Mouse (Mus musculus): Measurements from ENCODE around the gene Tmem238.
A peak's percentile ranks its signal among the peaks of the same experiment; 100 is the strongest.

DNA sequence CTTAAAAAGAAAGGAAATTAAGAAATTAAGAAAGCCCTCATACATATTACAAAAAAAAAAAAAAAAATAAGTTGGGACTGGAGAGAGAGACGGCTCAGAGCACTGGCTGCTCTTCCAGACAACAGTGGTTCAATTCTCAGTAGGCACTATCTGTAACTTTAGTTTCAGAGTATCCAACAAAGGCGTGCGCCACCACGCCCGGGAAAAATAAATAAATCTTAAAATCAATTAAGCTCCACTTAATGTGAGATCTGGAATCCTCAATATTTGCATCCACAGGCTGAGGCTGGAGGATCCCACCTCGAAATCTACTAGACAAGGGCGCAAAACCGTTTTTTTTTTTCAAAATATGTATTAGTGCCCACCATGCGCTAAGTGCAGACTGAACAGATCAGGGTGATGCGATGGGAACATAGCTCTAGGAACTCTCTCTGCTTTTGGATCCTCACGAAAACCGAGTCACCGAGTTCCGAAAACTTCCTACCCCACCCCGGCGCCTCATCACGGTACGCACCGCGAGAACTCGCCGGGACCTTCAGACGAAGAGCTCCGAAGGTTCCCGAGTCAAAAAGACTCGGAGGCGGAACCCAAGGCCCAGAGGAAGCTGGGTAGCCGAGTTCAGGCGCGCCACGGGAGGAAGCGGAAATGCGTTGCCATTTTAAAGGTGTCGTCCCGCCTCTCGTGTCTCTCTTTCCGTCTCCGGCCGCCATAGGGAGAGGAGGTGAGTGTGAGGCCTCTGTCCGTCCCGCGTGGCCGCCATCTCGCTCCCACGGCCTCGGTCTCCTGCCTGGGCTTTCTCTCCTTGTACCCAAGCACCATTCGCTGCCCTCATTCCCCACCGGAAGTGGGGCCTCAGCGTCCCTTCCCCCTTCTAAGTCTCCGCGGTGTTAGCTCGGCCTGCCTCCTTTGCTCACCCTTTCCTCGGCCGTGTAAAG lies 3.1 kb upstream of the Tmem238 start, which contains the start of gene Rpl28:
- TF ChIP-seq CTCF (IDR thresholded peaks at IDR 0.05; ENCODE audit: borderline replicate concordance, extremely low read depth, insufficient read depth, insufficient read length) = no peak
- TF ChIP-seq POLR2A (IDR thresholded peaks at IDR 0.05; ENCODE audit: borderline replicate concordance, extremely low read depth, insufficient read depth, insufficient read length, poor library complexity, severe bottlenecking) = peak; percentile 81; the same call in 1 of the 2 replicates
